Mouse (Mus musculus): Measurements from ENCODE around the gene Lpin2.

GRCm38 (mm10) chr17:71217111-71217685 lies 34.8 kb downstream of the Lpin2 start:
- TF ChIP-seq CTCF (IDR thresholded peaks at IDR 0.05; ENCODE audit: low read depth, low read length) (no peak), POLR2A (IDR thresholded peaks at IDR 0.05; ENCODE audit: borderline replicate concordance, low read depth, low read length) (no peak)
